Mouse (Mus musculus): ENCODE data around the gene Noct.

Noct gene

DNA sequence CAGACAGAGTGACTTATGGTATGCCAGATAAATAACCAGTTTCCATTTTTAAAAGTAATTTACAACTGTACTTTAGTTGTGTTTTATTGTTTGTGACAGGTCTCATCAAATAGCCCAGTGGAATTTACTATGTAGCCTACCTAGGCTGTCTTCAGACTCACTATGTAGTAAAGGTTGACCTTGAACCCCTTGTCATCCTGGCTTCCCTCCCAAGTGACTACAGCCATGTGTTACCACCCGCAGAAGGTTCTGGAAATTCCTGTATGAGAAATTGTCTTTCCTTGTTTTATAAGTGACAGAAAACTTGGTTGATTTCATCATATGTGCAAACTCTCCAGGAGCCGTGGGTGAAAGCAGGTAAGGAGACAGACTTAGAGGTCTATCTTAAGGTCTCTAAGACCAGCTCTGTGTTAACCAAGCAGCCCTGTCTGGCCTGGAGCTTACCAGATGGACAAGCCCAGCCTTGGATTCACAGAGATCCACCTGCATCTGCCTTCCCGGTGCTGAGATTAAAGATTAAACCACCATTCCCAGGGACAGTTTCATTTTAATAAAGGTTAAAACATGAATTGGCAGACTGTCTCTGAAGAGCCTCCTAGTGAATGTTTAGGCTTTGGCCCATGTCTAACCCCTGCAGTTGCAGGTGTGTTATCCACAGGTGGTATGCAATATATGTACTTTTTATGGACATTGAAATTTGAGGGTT, 8.1 kb downstream of the Noct start:
- DNase-seq, result no peak

DNA sequence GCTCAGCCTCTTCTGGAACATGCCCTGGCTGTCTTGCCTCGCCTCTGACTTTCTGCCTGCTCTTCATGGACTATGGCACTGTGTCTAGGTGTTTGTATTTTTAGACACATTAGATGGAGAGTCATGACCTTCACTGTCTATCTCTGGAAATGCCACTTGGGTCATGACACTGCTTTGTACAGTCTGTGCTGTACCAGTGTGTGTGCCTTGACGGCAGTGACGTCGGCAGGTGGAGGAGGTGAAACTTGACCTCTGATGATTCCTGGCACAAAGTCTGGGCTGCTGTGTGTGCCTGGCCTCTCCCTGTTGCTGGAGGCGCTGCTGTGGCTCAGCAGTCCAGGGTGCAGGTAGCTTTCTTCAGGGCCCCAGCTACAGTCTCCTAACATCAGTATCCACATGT, 9.2 kb downstream of the Noct start:
- peak; percentile 62 to 69 for DNase-seq

GRCm38 (mm10) chr3:51233918-51234751, 9.9 kb downstream of the Noct start:
- DNase-seq, result peak; percentile 82 to 90

DNA sequence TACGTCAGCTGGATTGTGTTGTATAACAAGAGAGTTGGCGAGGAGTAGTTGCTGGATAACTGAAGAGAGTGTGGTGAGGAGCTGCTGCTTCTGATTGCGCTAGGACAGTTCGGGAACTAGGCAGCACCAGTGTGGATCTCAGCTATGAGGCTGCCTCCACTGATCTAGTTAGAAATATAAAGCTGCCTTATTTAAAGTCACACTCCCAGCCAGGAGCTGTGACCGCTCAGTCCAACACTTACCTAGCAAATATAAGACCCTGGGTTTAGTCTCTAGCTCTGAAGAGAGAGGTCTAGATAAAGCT, 10.5 kb downstream of the Noct start:
- DNase-seq, result no peak

- no peak for DNase-seq
Measured at GRCm38 (mm10) chr3:51238515-51238914, 14.3 kb downstream of the Noct start.

- DNase-seq, result no peak
Measured at GRCm38 (mm10) chr3:51239541-51239940, 15.3 kb downstream of the Noct start.

DNA sequence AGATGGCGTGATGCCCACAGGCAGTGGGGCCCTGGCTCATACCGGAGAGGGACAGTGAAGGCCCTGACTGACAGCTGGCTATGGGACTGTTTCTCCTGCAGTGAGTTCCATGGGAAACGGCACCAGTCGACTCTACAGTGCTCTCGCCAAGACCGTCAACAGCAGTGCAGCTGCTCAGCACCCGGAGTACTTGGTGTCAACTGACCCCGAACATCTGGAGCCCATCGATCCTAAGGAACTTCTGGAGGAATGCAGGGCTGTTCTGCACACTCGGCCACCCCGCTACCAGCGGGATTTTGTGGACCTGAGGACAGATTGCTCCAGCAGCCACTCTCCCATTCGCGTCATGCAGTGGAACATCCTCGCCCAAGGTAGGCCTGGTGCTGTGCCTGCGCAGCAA, 23.5 kb downstream of the Noct start:
- DNase-seq, result peak; percentile 64 to 86

DNA sequence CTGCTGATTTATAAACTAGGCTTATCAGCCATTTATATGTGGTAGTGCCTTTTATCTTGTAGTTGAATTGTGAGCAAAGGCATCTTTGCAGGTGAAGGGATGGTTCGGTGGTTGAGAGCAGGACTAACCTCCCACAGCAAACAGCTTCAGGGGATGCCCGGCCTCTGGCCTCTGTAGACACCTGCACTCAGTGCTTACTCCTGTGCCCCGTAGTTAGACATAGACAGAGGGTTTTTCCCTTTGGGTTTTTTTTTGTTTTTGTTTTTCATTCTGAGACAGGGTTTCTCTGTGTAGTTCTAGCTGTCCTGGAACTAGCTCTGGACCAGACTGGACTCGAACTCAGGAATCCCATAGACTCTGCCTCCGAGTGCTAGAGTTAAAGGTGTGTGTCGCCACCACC, 24.4 kb downstream of the Noct start:
- DNase-seq, result no peak

GRCm38 (mm10) chr3:51249460-51249859, 25.2 kb downstream of the Noct start:
- DNase-seq, result no peak

- DNase-seq, result no peak
Measured at GRCm38 (mm10) chr3:51249866-51250265, 25.6 kb downstream of the Noct start.

DNA sequence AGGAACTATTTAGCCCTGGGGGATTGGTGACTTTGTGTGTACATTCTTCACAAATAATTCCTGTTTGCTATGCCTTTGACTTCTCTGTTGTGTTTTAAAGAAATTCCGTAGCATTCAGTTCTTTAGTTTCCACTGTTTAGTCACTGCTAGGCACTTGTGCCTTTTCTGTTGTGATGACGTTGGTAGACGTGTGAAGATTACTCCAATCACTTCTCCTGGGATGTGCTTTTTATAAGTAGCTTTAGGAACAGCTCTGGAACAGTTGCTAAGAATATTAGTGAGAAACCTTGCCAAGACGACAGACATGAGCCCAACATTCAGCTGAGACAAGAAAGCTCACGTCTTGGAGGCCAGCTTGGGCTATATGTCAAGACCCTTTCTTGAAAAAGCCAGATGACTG, 26.8 kb downstream of the Noct start:
- DNase-seq, result no peak

GRCm38 (mm10) chr3:51252223-51252622, 28.0 kb downstream of the Noct start:
- no peak for DNase-seq

DNA sequence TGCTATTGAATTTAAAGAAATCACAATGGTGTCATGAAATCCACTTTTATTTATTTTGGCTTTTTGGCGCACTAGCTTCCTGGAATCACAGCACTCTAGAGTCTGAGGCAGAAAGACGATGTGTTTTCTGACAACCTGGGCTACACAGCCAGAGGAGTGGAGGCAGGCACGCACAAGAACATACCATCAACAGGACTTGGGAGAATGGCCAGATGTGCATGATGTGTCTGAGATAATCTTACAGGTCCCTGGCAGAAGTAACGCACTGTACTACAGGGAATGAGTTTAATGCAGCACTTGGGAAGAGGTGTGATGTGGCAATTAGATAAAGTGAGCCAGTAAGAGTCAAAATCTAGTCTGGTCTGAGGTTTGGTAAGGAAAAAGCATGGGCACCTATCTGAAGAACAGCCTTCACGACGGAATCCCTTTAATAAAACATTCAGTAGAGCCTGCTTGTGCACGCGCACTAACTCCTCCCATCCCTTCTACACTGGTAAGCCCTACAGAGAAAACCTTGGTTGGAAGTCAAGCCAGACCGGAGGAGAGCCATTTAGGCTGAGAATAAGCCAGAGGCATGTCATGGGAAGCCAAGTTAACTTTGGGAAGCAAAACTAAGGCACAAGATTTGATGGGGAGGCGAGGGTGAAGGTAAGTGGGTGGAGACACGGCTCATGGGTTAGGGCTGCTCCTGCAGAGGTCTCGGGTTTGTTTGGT, 28.6 kb downstream of the Noct start:
- DNase-seq, result no peak

DNA sequence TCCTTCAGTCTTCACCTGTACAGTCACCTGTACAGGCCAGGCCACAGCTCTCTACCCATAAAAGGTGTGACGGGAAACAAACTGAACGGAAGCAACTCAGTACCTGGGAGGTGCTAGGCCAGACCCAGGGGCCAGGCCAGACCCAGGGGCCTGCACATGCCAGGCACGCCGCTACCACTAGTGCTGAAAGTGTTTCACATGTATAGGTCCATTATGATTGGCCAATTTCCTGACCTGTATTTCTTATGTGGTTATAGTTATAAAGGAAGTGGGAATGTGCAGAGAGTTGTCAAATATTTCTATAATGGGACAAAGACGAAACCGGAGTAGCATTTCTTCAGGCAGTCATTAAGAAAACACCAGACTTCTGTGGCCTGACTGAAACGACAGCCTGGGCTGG, 30.5 kb downstream of the Noct start:
- no peak for DNase-seq

DNA sequence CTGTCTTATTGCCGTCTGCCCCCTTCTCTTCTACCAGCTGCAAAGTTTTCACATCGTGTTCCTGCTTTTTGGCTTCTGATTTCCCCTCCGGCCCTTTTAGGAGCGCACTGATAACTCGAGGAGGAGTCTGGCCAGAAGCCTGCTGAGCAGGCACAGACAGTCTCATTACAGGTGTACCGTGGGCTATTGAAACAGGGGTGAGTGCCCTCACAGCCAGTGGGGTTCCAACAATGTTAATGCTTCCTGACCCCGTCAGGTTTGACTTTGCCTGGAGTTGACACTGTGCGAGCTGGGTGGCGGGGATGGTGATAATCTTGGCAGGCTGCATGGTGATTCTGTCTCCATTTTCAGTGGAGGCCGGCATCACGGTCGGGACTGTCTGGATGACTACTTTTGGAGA, 32.2 kb downstream of the Noct start:
- DNase-seq, result no peak

- no peak for DNase-seq
Measured at GRCm38 (mm10) chr3:51258070-51258469, 33.8 kb downstream of the Noct start.

- no peak for DNase-seq
Measured at GRCm38 (mm10) chr3:51262942-51263341, 38.7 kb downstream of the Noct start.

GRCm38 (mm10) chr3:51268434-51268833, 44.2 kb downstream of the Noct start:
- no peak for DNase-seq

DNA sequence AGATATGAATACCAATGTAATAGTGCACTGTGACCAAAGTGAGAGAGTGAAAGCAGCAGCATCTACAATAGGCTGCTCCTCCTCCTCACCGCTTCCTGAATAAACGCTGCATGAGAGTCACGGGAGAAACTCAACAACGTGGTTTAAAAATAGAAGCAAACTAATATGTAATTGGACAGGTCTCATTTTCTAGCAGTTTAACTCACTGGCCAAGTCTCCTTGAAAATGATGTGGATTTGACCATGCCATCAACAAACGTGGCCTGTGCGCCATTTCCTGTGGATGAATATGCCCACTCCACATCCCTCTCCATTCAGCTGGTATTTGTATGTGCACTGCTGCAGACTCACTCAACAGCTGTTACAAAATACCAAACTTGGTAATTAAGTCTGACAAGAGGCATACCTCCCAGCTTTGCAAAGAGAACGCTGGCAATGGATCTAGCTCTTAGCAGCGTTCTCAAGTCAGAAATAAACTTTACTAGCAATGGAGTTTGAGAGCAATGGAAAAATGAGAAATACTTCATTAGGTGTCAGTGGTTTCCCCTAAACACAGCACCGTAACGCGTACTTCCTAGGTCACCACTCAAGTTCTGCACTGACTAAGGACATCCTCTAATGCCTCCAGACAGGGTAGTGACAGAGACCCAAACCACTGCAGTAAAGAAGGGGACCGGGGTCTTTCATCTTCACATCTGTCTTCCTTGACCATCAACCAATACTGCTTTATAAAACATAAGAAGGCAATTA, 46.0 kb downstream of the Noct start:
- peak; percentile 29 to 43 for DNase-seq

DNA sequence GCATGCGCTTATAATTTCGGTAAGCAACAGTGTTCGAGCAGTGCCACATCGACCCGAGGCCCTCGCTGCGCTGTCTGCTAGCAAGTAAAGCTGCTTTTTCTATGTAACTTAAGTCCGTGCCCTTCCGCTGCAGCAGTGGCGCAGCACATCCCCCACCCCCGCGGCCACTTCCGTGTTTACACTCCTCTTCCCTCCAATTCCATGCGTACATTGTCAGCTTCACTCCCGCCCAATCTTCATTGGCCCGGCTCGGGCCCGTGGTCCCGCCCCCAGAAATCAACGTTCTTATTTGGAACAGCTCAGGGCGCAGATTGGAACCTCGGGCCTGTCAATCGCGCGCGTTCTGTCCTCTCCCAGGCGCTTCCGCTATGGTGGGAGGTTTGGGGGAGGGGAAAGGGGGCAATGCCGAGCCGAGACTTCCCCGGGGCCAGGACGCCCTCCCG, 51.7 kb downstream of the Noct start:
- DNase-seq, result peak; percentile 98 to 99

DNA sequence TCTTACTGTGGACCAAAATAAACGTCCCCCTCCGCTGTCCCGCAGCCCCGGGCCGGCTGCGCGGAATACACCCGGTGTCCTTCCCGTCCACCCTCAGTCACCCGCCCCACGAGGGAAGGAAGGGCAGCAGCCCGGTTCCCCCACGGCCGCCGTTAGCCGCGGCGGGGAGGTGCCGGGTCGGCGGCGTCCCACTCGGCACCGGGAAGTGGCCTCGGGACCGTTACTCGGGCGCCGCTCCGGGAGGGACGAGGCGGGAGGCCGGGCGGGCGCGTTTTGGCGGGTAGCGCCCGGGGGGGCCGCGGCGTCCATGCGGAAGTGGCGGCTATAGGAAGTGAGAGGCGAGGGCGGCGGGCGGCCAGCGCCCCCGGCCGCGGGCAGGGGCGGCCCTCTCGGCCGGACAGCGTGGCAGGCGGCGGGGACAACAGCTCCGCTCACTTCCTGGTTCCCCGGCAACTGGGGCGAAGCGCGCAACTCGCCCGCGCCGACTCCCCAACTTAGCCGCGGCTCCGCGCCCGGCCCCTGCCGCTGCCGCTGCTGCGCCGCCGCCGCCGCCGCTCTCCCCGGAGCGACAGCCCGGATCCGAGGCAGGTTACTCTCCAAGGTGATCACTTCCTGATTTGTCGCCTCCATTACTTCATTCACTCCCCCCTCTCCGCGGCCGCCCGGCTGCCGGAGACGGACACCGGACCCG, 52.3 kb downstream of the Noct start:
- DNase-seq, result peak; percentile 75 to 84

All from lung, postnatal 4 days (tissue).